Mouse (Mus musculus) frontal cortex, postnatal 14 days (tissue): ENCODE data around the gene Pidd1.
"Not testable (repeated sequence)": the region's sequence is repeated elsewhere in the genome, so short reads cannot be mapped to it uniquely, and the experiment has no call there.

Experiments
- DNase-seq, 2 experiments: peaks; one replicate each; pipeline ENCODE4 v3.0.0; 2022; ENCODE audit warnings: low spot score in 2 of 2

The Pidd1 gene

GRCm38 (mm10) chr7:141416144-141416841 is 27.5 kb downstream of the Pidd1 start:
- DNase-seq: no peak

GRCm38 (mm10) chr7:141413809-141414584 is 29.8 kb downstream of the Pidd1 start, which contains the start of gene Gatd1:
Gene Gatd1 (minus strand): TSS chr7:141414136.
- peak; percentile 94 to 99 for DNase-seq

- no peak for DNase-seq
Observed at GRCm38 (mm10) chr7:141413331-141413730, 30.5 kb downstream of the Pidd1 start.

- no peak for DNase-seq
Observed at GRCm38 (mm10) chr7:141411667-141412066, 32.2 kb downstream of the Pidd1 start.

- DNase-seq: no peak
Observed at GRCm38 (mm10) chr7:141410631-141411030, 33.2 kb downstream of the Pidd1 start.

- DNase-seq: peak in 1 of 2 experiments; percentile 72
Observed at GRCm38 (mm10) chr7:141408833-141409232, 35.0 kb downstream of the Pidd1 start.

GRCm38 (mm10) chr7:141407670-141408069 is 36.2 kb downstream of the Pidd1 start:
- DNase-seq: not testable (repeated sequence)

- no peak for DNase-seq
Observed at GRCm38 (mm10) chr7:141405466-141405865, 38.4 kb downstream of the Pidd1 start.

- no peak for DNase-seq
Observed at GRCm38 (mm10) chr7:141403305-141403704, 40.5 kb downstream of the Pidd1 start.

GRCm38 (mm10) chr7:141395348-141395747 is 48.5 kb downstream of the Pidd1 start:
- no peak for DNase-seq

- peak in 1 of 2 experiments; percentile 48 for DNase-seq
Observed at GRCm38 (mm10) chr7:141394771-141395170, 49.1 kb downstream of the Pidd1 start.

- no peak for DNase-seq
Observed at GRCm38 (mm10) chr7:141394158-141394557, 49.7 kb downstream of the Pidd1 start.

GRCm38 (mm10) chr7:141392552-141393222 is 51.1 kb downstream of the Pidd1 start:
- DNase-seq: no peak

- peak; percentile 88 to 95 for DNase-seq
Observed at GRCm38 (mm10) chr7:141391625-141392551, 51.9 kb downstream of the Pidd1 start, which contains the start of gene Taldo1. Gene Taldo1 (plus strand): TSS chr7:141392199.

GRCm38 (mm10) chr7:141390326-141391259 is 53.2 kb downstream of the Pidd1 start:
- no peak for DNase-seq

GRCm38 (mm10) chr7:141388487-141389109 is 55.2 kb downstream of the Pidd1 start:
- DNase-seq: no peak
